Mouse (Mus musculus) liver, embryonic 14.5 days (tissue): Measurements from ENCODE around the gene Nes. TPM values are rescaled to one million over a fixed set of nuclear protein-coding genes. Genes with fewer than 3 reads are reported as not detected.

ENCODE experiments used
- ATAC-seq: fragments of 200-750 bp; cut with Nextera tagmentation; 2 replicates; pipeline ENCODE4 v1.8.0; 2017; ENCODE audit warnings: moderate number of reproducible peaks, mild to moderate bottlenecking, moderate library complexity; ENCODE audit not compliant: insufficient read depth
- DNase-seq, 3 experiments: peaks; one replicate each; pipeline ENCODE4 v3.0.0-alpha.2; 2012 to 2013; ENCODE audit warnings: low read depth in 3 of 3, low spot score in 3 of 3
- H3K27ac ChIP-seq: fragments of 300-500 bp; sonication (generic); 2 replicates; pipeline ENCODE4 v1.5.1; 2014; ENCODE audit warnings: moderate library complexity, mild to moderate bottlenecking, control low read depth, inconsistent platforms
- H3K27me3 ChIP-seq: fragments of 300-500 bp; sonication (generic); 2 replicates; pipeline ENCODE4 v1.6.1; 2014; ENCODE audit warnings: mild to moderate bottlenecking, low read length, moderate library complexity; ENCODE audit not compliant: control insufficient read depth, insufficient read depth
- H3K36me3 ChIP-seq: fragments of 300-500 bp; sonication (generic); replicated peaks from 2 replicates; pipeline ENCODE4 v1.6.1; 2014; ENCODE audit warnings: low read depth; ENCODE audit not compliant: control insufficient read depth, insufficient read depth
- H3K4me1 ChIP-seq, 2 experiments: fragments of 200-500 bp in 1 of 2; fragments of 300-500 bp in 1 of 2; sonication (generic) in 1 of 2; replicated peaks; 2 replicates each; pipeline ENCODE4 v1.6.1; 2012 to 2014; ENCODE audit warnings: antibody characterized with exemption in 1 of 2, inconsistent platforms in 1 of 2, low read length in 1 of 2; ENCODE audit not compliant: control insufficient read depth in 2 of 2, insufficient read depth in 2 of 2
- H3K4me2 ChIP-seq: fragments of 300-500 bp; sonication (generic); 2 replicates; pipeline ENCODE4 v1.6.1; 2014; ENCODE audit warnings: low read depth, mild to moderate bottlenecking, control low read depth, moderate library complexity
- H3K4me3 ChIP-seq, 2 experiments: fragments of 200-500 bp in 1 of 2; fragments of 300-500 bp in 1 of 2; sonication (generic) in 1 of 2; 2 replicates each; pipeline ENCODE4 v1.5.1; 2012 to 2014; ENCODE audit warnings: low read depth in 2 of 2, low read length in 2 of 2, mild to moderate bottlenecking in 2 of 2, control low read depth in 1 of 2, inconsistent platforms in 1 of 2, moderate library complexity in 1 of 2; ENCODE audit not compliant: insufficient read depth in 1 of 2
- H3K9ac ChIP-seq: fragments of 300-500 bp; sonication (generic); replicated peaks from 2 replicates; pipeline ENCODE4 v1.6.1; 2014; ENCODE audit warnings: mild to moderate bottlenecking, control low read depth, moderate library complexity
- H3K9me3 ChIP-seq: fragments of 300-500 bp; sonication (generic); 2 replicates; pipeline ENCODE4 v1.6.1; 2016; ENCODE audit warnings: low read length, mixed read lengths; ENCODE audit not compliant: control insufficient read depth
- CTCF ChIP-seq: IDR thresholded peaks from 2 replicates; pipeline ENCODE4 v1.5.1; 2016; ENCODE audit warnings: antibody characterized with exemption, low read depth, control low read depth
- EP300 ChIP-seq: IDR thresholded peaks from 2 replicates; pipeline ENCODE4 v1.6.1; 2016; ENCODE audit warnings: antibody characterized with exemption, low read depth
- WGBS: fragments of 180-500 bp; shearing (Covaris S2); extraction: QIAGEN DNeasy Blood & Tissue Kit; methylation state at CpG from one replicate; pipeline ENCODE4 v1.1.7; 2014; ENCODE audit not compliant: insufficient replicate concordance; 5-methylcytosine and 5-hydroxymethylcytosine counted together
- polyA plus RNA-seq, 2 experiments: library from polyadenylated mRNA; depleted of rRNA in 1 of 2; stranded (reverse) in 1 of 2; unstranded in 1 of 2; fragments of >200 nt; fragmentation: Nextera tagmentation in 1 of 2; extraction: Ambion mirVana in 1 of 2; gene quantifications; 2 replicates each; pipeline versions ENCODE4 v1.2.1 to v1.2.3; 2012 to 2014

Gene Nes
- polyA plus RNA-seq, 2 experiments, result 0.83 to 1.1 TPM

- no peaks in the 10 kb centered on the region for H3K4me1 ChIP-seq
- TF ChIP-seq EP300, result no peak
- no peak for ATAC-seq
- H3K9me3 ChIP-seq, result no peaks in the 10 kb centered on the region
- no peak for DNase-seq
- H3K4me2 ChIP-seq, result no peak overlapping the region
- no peak overlapping the region for H3K9ac ChIP-seq
- no peaks in the 10 kb centered on the region for H3K36me3 ChIP-seq
- H3K27me3 ChIP-seq, result peaks cover 89% of the 10 kb centered on the region
- H3K27ac ChIP-seq, result no peak overlapping the region
- WGBS, result 5% methylated on average over 7 of the region's 7 CpGs
- H3K4me3 ChIP-seq, result no peak overlapping the region
Measured at GRCm38 (mm10) chr3:87998747-87999146, 27.9 kb downstream of the Nes start.

GRCm38 (mm10) chr3:87999243-87999895 lies 28.5 kb downstream of the Nes start:
- 2% methylated on average over 38 of the region's 38 CpGs for WGBS
- no peaks in the 10 kb centered on the region for H3K4me1 ChIP-seq
- no peaks in the 10 kb centered on the region for H3K9me3 ChIP-seq
- TF ChIP-seq EP300, result no peak
- TF ChIP-seq CTCF, result no peak
- ATAC-seq (no peak), DNase-seq (no peak)
- H3K9ac ChIP-seq, result no peak overlapping the region
- no peaks in the 10 kb centered on the region for H3K36me3 ChIP-seq
- H3K27ac ChIP-seq, result no peak overlapping the region
- peaks cover 83% of the 10 kb centered on the region for H3K27me3 ChIP-seq
- H3K4me3 ChIP-seq, result no peak overlapping the region
- no peak overlapping the region for H3K4me2 ChIP-seq

GRCm38 (mm10) chr3:88000181-88000580 lies 29.3 kb downstream of the Nes start, which contains the start of gene Bcan:
Bcan (minus strand) TSS chr3:88000230.
- no peaks in the 10 kb centered on the region for H3K36me3 ChIP-seq
- ATAC-seq, result no peak
- no peak within 1 kb of the TSS for H3K27ac ChIP-seq
- 1% methylated on average over 39 of the region's 39 CpGs for WGBS
- DNase-seq, result no peak
- H3K9me3 ChIP-seq, result no peaks in the 10 kb centered on the region
- no peak for TF ChIP-seq CTCF
- no peak for TF ChIP-seq EP300
- H3K27me3 ChIP-seq, result peaks cover 77% of the 10 kb centered on the region
- H3K4me2 ChIP-seq, result no peak within 1 kb of the TSS
- no peak within 1 kb of the TSS for H3K9ac ChIP-seq
- H3K4me1 ChIP-seq, result no peaks in the 10 kb centered on the region
- no peak within 1 kb of the TSS for H3K4me3 ChIP-seq

DNA sequence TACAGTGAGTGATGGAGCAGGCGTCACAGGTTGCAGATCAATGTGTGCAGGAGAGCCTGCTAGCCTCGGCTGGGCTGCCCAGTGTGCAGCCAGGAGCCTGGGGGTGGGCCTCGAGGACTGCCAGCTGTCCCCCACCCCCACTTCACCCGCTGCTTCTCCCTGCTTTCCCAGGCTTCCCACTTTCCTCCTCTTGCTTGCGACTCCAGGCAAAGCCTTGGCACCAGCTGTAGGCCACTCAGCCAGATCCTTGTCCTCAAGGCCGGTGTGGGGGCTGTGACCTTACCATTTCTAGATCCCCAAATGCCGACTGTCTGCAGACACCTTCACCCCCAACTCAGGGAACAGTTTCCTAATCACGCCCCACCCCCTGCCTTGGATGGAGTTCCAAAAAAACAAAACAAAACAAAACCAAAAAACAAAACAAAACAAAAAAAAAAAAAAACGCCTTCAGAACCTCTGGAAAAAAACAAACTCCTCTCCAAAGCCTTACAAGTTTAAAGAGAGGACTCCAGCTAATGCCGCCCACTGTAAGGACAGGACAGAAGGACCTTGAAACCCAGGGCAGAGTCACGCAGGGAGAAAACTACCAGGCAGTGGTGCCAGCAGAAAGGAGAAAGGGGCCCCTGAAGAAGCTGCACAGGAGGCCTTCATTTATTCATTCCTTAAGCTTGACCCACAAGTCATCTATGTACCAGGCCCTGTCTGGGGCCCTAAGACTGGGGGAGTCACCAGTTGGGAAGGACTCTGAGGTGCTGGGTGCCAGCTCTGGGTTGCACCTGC lies 30.1 kb downstream of the Nes start:
- no peak for ATAC-seq
- no peak overlapping the region for H3K4me2 ChIP-seq

GRCm38 (mm10) chr3:88002291-88002976 lies 31.6 kb downstream of the Nes start:
- Histone ChIP-seq H3K9ac (no peak overlapping the region), H3K4me2 (no peak overlapping the region), H3K4me1 (no peaks in the 10 kb centered on the region), H3K4me3 (no peak overlapping the region), H3K27ac (no peak overlapping the region), H3K9me3 (no peaks in the 10 kb centered on the region; the same call in 1 of the 2 replicates), H3K36me3 (no peaks in the 10 kb centered on the region), H3K27me3 (peaks cover 54% of the 10 kb centered on the region)
- ATAC-seq (no peak), DNase-seq (no peak)
- 5% methylated on average over 17 of the region's 17 CpGs for WGBS
- peak; percentile 6; the same call in 1 of the 2 replicates for TF ChIP-seq CTCF
- no peak for TF ChIP-seq EP300

More for the DNA sequence above, 30.1 kb downstream of the Nes start:
- Histone ChIP-seq H3K27me3 (peaks cover 68% of the 10 kb centered on the region), H3K4me1 (no peaks in the 10 kb centered on the region), H3K36me3 (no peaks in the 10 kb centered on the region), H3K9me3 (no peaks in the 10 kb centered on the region; the same call in 1 of the 2 replicates), H3K9ac (no peak overlapping the region), H3K27ac (no peak overlapping the region), H3K4me3 (no peak overlapping the region)
- TF ChIP-seq CTCF, result no peak
- DNase-seq, result no peak
- WGBS, result 8% methylated on average over 11 of the region's 11 CpGs
